Mouse (Mus musculus): Measurements from ENCODE around the gene Tmem151a.

Tmem151a gene

DNA sequence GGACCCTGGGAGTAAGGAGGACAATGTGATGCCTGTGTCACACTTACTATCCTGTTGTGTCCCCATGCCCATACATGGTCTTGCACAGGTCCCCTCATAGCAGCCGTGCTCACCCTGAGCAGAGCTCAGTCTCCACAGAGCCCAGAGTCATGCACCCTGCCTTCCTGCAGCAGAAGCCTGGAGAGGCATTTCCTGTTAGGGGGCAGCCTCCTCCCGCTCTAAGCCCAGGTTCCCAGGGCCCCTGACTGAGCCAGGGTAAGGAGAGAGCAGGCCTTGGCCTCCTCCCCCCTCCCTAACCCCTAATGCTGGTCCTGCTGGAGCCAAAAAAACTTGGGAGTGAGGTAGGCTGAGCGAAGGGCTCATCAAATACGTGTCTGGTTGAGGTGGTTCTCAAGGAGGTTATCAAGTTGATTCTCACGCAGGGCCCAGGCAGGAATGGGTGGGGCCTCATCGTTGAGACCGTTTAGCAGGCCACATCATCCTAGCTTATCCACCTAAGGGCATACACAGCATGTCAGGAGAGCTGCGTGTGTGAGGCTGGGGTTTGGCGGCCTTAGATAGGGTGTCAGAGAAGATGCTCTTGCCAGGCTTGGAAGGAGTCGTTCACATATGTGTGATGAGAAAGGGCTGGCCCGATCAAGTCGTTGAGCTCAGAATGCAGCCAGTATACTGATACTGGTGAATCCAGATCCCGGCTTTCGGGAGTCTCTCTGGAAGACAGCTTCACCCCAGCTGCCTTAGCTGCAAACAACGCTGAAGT, 18.1 kb downstream of the Tmem151a start:
- peak; percentile 46 for DNase-seq (ENCODE audit: low spot score)

DNA sequence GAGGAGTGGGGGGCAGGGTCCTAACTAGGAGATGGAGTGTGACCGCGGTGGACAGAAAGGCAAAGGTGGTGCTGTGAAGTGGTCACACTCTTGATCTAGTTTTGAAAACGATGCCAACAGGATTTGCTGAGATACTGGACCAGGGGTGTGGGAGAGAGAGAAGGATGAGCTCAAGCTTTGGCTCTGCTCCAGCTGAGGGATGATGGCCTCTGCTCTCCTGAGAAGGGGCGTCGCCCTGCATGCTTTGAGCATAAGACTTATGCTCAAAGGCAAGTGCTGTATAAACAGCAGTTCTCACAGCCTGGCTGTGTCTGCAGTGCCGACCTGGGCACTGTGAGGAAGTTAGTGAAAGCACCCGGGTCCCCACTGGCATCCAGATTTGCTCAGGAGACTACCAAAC, 20.2 kb downstream of the Tmem151a start:
- DNase-seq (ENCODE audit: low spot score) = peak; percentile 67

- DNase-seq (ENCODE audit: low spot score) = peak; percentile 67
Measured at GRCm38 (mm10) chr19:5062446-5062845, 22.9 kb downstream of the Tmem151a start.

GRCm38 (mm10) chr19:5062041-5062440, 23.3 kb downstream of the Tmem151a start:
- DNase-seq (ENCODE audit: low spot score) = no peak

DNA sequence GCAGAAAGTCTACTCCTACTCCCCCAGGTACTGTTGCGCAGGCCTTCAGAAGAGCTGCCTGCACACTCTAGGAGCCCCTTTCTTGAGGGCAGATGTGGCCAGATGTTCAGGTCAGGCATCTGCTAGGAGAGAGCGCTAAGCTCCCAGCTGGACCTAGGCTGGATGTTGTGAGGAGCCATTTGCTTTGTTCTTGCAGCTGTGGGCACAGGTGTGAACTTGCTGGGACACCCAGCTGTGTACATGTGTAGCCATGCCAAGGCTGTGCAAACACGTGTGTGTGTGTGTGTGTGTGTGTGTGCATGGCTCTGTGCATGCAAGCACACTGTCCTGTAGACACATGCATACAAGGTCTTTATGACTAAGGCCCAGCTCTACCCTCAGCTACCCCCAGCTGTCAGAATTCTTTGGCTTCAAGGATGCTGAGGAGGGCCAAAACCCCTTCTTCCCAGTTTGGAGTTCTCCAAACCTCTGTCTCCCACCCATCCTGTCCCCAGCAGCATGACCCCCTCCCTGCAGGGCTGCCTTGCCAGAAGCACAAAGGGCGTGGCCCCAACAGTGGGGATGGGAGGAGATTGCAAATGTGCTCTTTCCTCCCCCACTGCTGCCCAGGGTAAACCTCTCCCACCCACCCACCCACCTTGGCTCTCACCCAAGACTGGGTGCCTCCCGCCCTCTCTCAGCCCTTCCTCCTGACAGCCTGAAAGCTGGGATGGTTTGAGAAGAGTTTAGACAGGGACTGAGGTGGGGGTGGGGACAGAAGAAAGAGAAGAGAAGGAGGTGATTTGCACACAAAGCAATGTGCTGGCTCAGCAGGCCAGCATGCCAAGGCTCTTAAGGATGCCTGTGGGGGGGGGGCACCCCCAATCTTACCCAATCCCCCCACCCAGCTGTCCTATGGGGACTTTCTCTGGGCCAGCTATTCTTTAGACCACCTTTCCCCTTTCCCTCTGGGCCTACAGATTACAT, 24.7 kb downstream of the Tmem151a start:
- DNase-seq (ENCODE audit: low spot score) = peak; percentile 63

DNA sequence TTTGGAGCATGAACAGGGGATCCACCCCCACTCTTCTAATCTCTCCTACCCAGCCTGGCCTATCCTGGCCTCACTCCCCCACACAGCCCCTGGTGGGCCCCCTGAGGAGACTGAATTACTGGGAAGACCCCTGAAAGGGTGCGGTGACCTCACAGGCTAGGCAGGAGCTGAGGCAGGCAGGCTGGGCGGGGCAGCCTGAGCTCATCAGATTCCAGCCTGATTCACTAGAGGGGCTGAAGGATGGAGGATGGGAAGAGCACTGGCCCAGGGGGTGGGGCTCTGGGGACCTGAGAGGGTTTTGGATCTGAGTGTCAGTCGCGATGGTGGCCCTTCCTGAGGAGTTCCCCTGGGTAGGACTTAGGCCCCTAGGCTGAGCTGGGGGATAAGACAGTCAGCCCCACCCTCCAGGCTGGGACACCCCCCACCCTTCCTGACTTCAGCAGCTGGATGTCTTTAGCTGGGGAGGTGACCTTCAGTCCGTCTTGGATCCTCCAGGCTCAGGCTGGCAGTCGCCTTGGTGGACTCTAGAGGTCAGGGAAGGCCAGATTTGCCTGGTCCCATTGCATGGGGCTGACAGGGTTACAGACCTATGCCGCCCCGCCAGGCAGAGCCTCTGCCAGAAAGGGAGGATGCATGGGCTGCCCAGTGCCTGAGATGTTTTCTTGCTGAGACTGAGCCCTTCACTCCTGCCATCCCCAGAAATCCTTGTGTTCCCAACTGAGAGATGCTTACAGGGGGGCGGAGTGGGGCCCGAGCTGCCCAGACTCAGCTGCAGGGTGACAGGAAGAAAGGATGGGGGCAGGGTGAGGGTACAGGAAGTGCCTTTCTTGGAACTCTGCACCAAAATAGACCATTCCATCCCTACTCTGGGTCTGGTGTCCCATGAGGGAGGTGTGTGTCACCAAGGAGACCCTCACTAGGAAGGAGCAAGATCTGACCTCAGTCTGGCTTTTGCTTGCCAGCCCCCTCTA, 26.2 kb downstream of the Tmem151a start:
- DNase-seq (ENCODE audit: low spot score) = peak; percentile 57

GRCm38 (mm10) chr19:5057876-5058775, 27.2 kb downstream of the Tmem151a start:
- no peak for DNase-seq (ENCODE audit: low spot score)

DNA sequence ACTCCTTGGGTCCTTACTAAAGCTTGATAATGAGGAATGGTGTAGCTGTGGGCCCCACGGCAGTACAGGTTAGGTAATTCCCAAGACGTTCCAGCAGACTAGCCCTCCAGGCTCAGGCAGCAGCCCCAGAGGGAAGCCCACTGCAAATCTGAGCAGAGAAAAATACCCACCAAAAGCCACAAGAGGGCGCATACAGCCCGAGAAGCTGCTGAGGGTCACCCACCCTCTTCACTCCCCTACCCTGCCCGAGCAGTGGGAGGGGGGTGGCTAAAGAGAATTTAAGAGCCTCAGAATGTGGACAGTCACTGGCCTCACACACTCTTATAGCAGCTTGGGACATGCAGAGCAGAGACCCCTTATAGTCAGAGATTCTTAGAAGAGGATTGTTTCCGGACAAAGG, 29.1 kb downstream of the Tmem151a start:
- peak; percentile 59 for DNase-seq (ENCODE audit: low spot score)

DNA sequence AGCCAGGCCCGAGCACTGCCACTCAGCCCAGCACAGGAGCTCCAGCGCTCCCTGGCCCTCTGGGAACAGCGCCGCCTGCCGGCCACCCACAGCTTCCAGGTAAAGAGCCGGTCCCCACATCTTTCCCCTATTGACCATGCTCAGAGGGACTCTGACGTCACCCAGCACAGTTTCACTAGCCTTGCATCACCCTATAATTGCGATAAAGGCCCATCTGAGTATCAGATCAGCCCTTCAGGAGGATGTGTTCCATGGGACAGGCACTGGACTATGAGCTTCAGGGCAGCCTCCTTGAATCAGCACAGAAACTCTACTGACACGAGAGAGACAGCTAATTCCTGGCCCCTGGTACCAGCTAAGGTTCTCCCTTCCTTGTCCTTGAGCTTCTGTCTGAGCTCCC, 31.4 kb downstream of the Tmem151a start:
- DNase-seq (ENCODE audit: low spot score) = peak; percentile 85

DNA sequence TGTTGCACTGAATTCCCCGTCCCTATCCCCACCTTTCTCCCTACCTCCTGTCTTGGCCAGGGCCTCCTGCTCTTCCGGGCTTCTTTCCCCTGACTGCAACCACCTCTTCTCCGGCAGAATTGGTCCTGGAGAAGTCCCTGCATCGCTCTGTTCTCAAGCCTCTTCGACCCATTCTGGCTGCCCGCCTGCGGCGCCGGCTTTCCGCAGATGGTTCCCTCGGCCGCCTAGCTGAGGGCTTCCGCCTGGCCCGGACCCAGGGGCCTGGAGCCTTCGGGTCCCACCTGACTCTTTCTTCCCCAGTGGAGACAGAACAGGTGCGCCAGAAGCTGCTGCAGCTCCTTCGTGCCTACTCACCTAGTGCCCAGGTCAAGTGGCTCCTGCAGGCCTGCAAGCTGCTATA, 32.5 kb downstream of the Tmem151a start:
- DNase-seq (ENCODE audit: low spot score) = no peak

DNA sequence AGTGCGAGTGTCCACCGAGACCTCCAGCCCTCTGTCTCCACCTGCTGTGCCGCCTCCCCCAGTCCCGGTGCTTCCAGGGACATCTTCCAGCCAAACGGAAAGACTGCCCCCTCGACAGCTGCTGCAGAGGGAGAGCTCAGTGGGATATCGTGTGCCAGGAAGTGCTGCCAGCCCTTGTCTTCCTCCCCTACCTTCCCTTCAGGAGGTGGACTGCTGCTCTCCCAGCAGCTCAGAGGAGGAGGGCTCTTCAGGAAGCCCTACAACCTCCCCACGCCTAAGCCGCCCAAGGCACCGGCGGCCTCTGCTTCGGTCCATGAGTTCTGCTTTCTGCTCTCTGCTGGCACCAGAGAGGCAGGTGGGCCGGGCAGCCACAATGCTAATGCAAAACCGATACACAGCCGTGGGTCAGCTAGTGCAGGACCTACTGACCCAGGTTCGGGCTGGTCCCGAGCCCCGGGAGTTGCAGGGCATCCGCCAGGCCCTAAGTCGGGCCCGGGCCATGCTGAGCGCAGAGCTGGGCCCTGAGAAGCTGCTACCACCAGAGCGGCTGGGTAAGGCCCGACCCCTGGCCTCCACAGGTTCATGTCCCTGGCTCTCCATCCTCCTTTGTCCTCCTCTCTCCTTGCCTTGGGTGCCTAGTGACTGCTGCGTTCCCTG, 33.0 kb downstream of the Tmem151a start:
- peak; percentile 41 for DNase-seq (ENCODE audit: low spot score)

DNA sequence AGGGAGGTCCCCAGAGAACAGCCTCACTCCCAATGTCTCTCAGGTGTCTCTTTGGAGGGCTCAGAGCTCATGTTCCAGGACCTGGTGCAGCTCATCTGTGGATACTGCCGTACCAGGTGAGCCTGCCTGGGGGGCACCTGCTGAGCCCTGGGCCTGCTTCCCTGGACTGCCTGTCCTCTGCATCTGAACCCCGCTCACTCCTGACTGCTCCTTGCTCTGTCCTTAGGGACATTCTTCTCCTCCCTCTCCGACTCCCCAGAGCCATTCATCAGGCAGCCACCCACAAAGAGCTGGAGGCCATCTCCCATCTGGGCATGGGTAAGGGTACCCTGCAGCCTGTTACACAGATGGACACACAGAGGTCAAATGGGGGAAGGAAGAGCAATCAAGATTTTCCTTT, 33.8 kb downstream of the Tmem151a start:
- no peak for DNase-seq (ENCODE audit: low spot score)

DNA sequence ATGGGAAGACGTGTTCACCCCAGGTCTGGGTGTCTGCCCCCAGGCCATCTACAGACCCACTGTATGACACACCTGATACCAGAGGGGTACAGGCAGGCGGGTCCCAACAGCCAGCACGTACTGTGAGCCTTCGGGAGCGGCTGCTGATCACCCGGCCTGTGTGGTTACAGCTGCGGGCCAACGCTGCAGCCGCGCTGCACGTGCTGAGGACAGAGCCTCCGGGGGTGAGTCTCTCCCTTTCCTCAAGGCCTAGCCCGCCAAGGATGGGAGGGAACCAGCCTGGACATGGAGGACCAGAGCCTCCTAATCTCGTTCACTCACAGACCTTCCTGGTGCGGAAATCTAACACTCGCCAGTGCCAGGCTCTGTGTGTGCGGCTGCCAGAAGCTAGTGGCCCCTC, 34.3 kb downstream of the Tmem151a start:
- no peak for DNase-seq (ENCODE audit: low spot score)

DNA sequence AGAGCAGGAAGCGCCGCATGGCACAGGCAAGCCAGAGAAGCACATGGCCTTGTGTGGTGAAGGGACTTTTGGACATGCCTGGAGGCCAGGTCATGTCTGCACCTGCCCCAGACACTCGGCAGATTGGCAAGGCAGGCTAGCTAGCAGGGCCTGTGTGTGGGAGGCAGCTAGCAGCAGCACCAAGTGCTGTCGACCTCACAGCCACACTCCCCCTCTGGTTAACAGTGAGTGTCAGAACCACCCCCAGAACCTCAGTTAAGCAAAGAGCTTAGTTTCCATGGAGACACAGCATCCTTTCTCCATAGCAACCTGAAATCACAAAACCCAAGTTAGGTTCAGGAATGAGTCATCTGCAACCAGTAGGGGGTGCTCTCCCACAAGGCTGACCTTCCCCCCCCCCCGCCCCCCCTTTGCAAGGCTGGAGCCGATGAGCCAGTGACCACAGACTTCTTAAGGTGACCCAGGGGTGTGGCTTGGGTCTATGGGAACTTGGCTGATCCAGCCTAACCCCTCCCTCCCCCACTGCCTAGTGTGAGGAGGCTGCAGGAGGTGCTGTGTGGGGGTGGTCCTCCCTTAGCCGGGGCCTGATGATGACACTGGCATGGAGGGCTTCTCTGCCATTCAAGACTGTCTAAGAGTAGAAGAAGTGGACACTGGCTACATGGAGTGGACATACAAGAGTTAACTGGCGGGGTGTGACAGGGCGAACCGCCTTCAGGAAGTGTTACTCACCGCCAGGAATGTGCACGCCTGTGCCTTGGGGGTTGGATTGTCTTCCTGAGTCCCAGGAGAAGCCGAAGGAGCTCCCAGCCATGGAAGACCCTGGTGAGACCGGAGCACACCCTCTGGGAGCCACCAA, 35.1 kb downstream of the Tmem151a start, which contains the start of gene Rin1:
Rin1 (plus strand) TSS at position 435 of the 859 bp plus-strand sequence.
- no peak for DNase-seq (ENCODE audit: low spot score)

- DNase-seq (ENCODE audit: low spot score) = no peak
Measured at GRCm38 (mm10) chr19:5049325-5049724, 36.0 kb downstream of the Tmem151a start.

DNA sequence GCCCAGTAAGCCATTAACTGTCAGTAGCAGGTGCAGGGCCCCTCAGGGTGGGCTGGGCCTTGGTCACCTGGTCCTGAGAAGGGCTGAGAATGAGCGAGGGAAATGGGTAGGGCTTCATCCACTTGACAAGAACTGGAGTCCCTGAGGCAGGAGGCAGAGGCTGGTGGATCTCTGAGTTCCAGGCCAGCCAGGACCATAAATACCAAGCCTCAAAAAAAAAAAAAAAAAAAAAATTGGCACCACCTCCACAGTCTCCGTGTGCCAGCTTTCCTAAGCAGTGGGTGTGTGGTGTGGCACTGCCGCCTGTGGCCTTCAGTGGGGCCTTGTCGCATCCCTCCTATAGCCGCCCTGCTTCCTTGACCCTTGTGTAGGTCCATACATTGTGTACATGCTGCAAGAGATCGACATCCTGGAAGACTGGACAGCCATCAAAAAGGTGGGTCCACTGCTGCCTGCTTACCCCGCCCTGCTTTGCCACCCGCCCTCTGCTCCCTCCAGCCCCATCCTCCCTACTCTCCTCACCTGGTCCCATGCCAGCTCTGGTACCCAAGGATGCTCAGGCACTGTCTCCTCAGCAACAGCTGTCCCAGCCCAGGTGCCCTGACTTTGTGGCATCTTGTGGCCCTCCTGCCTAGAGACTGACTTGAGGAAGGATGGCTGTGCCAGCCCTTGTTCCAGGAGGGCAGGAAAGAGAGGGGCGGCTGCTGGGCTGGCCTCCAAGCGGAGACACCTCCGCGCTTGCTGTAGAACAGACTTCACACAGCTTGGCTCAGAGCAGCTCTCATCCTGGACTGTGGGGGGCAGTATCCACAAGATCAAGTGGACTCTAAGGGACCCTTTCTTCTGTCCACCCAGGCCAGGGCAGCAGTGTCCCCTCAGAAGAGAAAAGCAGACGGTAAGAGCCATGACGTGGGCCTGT, 36.9 kb downstream of the Tmem151a start:
- no peak for DNase-seq (ENCODE audit: low spot score)

DNA sequence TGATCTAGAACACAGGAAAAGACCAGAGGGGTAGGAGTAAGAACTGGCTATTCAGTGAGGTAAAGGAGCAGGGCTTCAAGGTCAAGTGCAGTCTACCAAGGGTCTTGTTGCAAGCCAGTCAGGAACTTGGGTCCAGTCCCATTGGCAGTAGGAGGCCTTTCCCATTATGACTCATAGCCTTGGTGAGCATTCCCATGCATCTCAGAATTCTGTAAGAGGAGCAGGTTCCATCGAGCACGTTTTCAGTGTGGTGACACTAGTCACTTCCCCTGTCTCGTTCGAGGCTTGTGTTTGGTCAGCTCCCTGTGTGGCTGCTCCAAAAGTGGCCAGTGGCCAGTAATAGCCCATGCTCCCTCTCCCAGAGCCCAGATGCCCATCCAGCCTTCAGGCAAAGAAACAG, 39.8 kb downstream of the Tmem151a start:
- no peak for DNase-seq (ENCODE audit: low spot score)

DNA sequence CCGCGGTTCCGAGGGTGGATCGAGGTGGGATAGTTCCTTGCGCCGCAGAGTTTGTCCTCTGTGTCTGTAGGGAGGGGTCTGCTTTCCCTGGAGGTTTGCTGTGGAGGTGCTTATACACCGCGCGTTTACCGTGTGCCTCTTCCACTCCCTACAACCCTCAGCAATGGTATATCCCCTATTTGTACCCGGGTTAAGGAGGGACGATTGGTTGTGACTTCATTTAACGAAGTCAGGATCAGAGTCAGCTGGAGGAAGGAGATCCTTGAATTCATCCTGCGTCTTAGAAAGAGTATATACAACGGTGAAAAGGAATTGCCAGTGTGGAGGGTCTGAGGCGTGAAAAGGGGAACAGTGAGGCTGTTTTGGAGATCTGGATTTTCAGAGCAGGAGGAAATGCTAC, 43.7 kb downstream of the Tmem151a start:
- no peak for DNase-seq (ENCODE audit: low spot score)

All from testis, postnatal 10 days (tissue).